Mouse (Mus musculus) layer of hippocampus, postnatal 36 days (tissue): ENCODE measurements around the gene Ltbp4. TPM values are rescaled to one million over a fixed set of nuclear protein-coding genes. Genes with fewer than 3 reads are reported as not detected.

Experiments
- DNase-seq, 2 experiments: peaks; one replicate each; pipeline ENCODE4 v3.0.0; 2022
- total RNA-seq, 2 experiments: library from RNA; stranded (reverse); gene quantifications; 2 replicates each; pipeline ENCODE4 v1.2.3; 2021

Ltbp4 gene
- total RNA-seq, 2 experiments from 2014 or later: 52.8 to 59.6 TPM

GRCm38 (mm10) chr7:27326101-27326880 lies 11.2 kb downstream of the Ltbp4 start:
- DNase-seq: no peak

GRCm38 (mm10) chr7:27325697-27326096 lies 11.8 kb downstream of the Ltbp4 start:
- no peak for DNase-seq

DNA sequence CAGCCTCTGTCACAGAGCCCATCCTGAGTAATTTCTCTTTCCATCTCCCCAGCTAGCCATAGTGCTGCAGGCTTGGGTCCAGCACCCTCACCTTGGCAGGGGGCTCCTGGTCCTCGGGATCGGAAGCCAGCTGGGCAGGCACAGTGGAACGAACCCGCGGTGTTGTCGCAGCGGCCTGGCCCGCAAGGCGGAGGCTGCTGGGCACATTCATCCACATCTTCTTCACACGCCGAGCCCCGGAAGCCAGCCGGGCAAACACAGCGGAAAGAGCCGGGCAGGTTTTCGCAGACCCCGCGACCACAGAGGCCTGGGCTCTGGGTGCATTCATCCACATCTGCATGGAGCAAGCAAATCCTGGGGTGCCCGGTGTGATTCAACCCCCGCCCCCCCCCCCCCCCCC lies 12.6 kb downstream of the Ltbp4 start:
- DNase-seq: no peak

GRCm38 (mm10) chr7:27324161-27324560 lies 13.3 kb downstream of the Ltbp4 start:
- no peak for DNase-seq

GRCm38 (mm10) chr7:27323001-27323400 lies 14.5 kb downstream of the Ltbp4 start:
- no peak for DNase-seq

GRCm38 (mm10) chr7:27322291-27322690 lies 15.2 kb downstream of the Ltbp4 start:
- DNase-seq: no peak

GRCm38 (mm10) chr7:27319411-27319810 lies 18.1 kb downstream of the Ltbp4 start:
- DNase-seq: no peak

DNA sequence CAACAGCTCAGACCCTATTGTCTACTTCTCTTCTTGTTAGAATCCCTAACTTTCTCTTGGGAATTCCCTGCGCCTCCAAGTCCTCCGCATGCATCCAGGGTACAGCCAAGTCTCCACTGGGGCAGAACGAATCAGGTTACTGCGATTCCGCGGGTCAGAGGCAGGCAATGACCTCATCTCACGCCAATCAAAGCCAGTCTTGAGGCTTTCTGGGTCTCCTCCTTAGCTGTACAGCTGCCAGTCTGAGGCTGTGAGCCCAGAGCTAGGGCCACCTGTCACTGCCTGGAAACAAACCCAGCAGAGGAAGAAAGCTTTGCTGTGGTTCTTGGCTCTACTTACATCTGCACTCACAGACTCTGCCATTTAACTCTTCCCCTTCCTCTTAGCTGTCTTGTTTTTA lies 21.5 kb downstream of the Ltbp4 start:
- no peak for DNase-seq

DNA sequence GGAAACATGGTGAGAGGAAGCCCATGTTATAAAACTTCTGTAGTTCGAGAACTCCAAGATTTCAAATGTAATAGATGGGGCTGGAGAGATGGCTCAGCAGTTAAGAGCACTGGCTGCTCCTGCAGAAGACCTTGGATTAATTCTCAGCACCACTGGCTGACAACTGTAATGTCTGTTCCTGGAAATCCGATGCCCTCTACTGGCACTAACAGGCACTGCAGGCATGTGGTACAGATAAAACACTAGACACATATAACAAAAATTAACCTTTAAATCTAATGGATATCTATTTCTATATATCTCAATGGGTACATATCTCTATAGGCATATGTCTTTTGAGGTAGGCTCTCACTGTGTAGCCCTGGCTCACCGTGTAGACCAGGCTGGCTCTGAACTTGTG lies 23.1 kb downstream of the Ltbp4 start:
- no peak for DNase-seq

- DNase-seq: no peak
These were observed 25.7 kb downstream of the Ltbp4 start for GRCm38 (mm10) chr7:27311651-27312284.

DNA sequence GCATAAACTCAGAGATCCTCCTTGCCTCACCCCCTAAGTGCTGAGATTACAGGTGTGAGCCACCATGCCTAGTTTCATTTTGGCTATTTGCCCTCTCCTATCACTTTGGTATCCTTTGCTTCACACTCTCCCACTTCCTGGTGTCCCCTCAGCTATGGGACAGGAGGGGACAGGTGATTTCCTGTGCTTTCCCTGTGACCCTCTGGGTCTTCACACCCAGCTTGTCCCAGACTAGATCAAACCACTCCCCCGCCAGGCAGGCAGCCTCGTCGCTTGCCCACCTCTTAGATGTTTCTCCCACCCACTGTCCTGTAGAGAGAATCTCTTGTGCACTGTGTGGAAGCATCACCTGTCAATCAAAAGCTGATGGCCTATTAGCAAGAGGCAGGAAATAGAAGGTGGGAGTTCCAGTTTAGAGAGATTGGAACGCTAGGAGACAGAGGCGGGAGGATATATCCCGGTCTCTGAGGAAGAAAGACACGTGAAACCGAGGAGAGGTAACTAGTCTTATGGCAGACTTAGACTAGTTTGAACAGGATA lies 26.4 kb downstream of the Ltbp4 start:
- DNase-seq: no peak

DNA sequence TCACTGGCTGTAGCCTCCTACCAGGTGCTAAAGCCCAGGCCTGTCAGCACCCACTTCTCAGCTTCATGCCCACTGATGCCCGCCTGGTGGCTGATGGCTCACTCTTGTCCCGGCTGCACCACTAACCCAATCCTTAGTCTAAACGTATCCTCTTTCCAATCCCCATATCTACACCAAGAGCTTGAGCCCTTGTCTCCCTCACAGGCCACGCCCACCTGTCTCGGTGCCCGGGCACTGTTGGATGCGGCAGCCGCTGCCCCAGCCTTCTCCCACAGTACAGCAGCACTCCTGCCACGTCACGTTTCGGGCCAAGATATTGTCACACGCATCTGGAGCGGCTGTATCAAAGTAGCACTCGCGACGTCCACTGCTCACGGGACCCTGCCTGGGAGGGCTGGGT lies 27.2 kb downstream of the Ltbp4 start:
- DNase-seq: no peak

DNA sequence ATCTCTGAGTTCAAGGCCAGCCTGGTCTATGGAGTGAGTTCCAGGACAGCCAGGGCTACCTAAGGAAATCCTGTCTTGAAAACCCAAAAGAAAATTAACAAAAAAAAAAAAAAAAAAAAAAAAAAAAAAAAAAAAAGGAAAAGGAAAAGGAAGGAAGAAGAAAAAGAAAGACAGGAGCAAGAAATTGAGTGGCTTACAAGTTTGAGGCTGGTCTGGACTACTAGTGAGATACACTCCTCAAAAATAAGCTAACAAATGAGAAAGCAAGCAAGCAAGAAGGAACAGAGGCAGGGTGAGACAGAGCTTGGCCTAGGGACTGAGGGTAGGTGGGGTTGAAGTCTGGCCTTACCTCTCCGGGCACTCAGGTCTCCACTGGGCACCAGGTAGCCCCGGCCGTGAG lies 27.7 kb downstream of the Ltbp4 start:
- DNase-seq: no peak

GRCm38 (mm10) chr7:27308821-27309549 lies 28.5 kb downstream of the Ltbp4 start:
- DNase-seq: no peak

GRCm38 (mm10) chr7:27307551-27307950 lies 29.9 kb downstream of the Ltbp4 start:
- DNase-seq: no peak

GRCm38 (mm10) chr7:27306161-27307160 lies 31.0 kb downstream of the Ltbp4 start:
- DNase-seq: no peak

- no peak for DNase-seq
These were observed 32.3 kb downstream of the Ltbp4 start for GRCm38 (mm10) chr7:27305091-27305730.

DNA sequence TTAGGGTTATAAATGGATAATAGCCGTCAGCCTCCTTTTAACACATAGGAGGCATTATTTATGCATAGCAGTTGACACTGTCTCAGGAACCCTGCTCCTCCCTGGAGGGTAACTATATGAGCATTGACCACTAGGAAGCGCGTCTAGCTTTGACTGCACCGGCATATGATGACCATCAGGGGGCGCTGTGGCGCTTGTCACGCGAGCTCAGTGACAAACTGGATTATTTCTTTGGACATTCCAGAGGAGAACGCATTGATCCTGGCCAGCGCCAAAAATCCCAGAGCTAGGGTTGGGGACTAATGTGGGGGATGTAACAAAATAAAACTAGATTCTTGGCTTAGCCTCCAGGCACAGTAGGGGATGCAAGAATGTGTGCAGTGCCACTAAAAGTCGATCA lies 35.3 kb downstream of the Ltbp4 start:
- peak; percentile 56 to 59 for DNase-seq

GRCm38 (mm10) chr7:27300801-27301200 lies 36.7 kb downstream of the Ltbp4 start:
- DNase-seq: no peak

- no peak for DNase-seq
These were observed 37.1 kb downstream of the Ltbp4 start for GRCm38 (mm10) chr7:27300351-27300750.

GRCm38 (mm10) chr7:27298816-27299215 lies 38.7 kb downstream of the Ltbp4 start:
- DNase-seq: no peak
